Mouse (Mus musculus): ENCODE measurements around the gene Zfp423.

The Zfp423 gene

DNA sequence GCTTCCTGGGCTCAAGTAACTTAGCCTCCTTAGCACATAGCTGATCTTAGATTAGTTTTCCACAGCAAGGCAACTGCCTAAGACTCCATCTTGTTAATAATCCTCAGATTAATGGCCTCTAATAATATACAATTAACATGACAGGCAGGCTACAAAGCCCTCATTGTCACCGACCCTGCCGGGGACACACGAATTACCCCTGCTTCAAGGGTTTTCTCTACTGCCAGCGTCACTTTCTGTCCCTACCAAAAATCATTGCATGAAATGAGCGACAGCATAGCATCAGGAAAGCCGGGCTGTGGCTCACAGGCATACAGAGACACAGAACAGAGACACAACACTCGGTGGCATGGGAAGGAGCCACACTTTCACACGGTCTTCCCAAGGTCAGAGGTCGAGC is 262.3 kb downstream of the Zfp423 start:
- DNase-seq (ENCODE audit: low spot score) = no peak

GRCm38 (mm10) chr8:87693741-87694140 is 265.7 kb downstream of the Zfp423 start:
- no peak for DNase-seq (ENCODE audit: low spot score)

GRCm38 (mm10) chr8:87690100-87691095 is 269.0 kb downstream of the Zfp423 start:
- DNase-seq (ENCODE audit: low spot score) = no peak

DNA sequence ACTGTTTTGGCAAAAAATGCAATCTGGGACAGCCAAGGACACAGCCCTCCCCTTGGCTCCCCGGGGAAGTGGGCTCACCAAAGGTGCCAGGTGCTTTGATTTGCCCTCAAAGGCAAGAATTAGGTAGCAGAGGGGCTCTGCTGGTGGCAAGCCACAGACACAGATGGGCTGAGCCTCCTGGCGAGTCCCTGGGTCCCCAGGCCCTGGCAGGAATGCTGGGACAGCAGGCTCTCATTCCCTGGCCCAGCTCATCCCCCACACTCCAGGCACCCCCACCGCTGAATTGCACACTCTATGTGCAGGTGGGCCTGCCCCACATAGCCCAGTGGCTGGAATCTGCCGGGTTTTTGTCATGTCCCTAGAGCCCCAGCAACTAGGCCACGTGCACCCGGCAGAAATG is 270.2 kb downstream of the Zfp423 start:
- DNase-seq (ENCODE audit: low spot score) = no peak

DNA sequence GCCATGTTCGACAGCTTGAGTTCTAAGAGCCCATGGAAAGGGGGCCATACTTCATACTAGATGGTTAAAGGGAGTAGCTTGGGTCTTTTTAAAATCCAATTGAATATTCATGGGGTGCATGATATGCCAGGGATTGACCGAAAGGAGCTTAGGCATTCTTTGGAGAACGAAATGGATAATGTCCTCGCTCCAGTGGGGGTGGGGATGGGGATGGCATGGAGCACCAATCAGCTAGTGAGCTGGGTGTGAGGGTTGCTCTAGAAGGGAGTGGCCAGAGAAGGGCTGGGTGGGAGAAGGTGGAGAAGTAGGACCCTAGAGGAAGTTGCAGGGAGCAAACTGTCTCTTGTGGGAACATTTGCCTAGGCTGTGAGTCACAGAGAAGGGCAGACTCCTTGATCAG is 271.0 kb downstream of the Zfp423 start:
- no peak for DNase-seq (ENCODE audit: low spot score)

- no peak for DNase-seq (ENCODE audit: low spot score)
Observed at GRCm38 (mm10) chr8:87686986-87687698, 272.3 kb downstream of the Zfp423 start.

DNA sequence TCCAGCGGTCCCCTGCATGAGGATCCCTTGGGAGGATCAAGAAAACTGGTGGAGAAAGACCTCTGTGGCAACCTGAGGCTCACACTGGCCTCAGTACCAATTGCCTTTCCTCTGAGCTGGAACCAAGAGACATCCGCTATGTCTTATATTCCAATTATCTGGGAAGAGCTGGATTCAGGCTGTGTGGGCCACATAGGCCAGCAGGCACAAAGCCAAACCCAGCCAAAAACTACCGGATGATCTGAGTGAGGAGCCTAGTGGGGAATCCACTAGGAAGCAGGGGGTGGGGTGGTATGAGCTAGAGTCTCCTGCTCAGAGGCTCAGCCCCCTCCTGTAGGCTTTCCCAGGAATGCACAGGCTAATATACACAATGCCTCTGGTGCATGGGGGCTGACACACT is 273.4 kb downstream of the Zfp423 start:
- no peak for DNase-seq (ENCODE audit: low spot score)

DNA sequence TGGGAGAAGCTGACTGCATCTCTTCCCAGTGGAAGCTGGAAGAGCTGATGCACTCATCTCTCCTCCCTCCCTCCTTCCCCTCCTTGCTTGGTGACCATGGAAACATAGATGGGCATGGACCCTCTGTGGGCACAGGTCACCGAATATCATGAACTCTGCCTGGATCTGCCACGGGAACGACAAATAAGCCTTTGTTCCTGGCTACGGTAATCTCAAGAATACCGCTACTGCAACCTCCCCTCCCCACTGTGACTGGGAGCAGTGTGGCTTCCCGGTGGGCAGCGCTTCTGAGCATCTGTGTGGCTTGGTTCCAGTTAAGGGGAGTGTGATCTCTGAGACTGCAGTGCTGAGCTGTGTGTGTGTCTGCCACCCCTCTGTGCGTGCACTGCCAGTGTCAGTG is 274.0 kb downstream of the Zfp423 start:
- no peak for DNase-seq (ENCODE audit: low spot score)

GRCm38 (mm10) chr8:87682066-87682465 is 277.3 kb downstream of the Zfp423 start:
- no peak for DNase-seq (ENCODE audit: low spot score)

DNA sequence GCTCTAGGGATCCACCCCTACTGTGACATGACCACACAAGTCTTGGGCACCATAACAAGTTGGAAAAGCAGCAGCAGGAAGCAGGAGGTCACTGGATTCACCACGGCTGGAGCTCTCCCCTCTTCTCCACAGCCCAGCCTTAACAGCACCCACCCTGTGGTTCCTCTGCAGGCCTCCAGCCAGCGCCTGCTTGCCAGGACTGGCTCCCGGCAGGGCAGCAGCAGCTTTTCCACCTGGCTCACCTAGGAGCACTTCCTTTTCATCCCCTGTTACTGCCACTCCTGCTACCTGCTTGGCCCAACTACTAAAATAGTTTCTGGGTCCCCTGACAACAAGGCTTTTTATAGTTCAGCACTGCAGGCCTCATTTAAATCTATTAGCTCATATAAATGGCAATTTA is 279.4 kb downstream of the Zfp423 start:
- DNase-seq (ENCODE audit: low spot score) = no peak

GRCm38 (mm10) chr8:87679431-87680003 is 279.9 kb downstream of the Zfp423 start:
- no peak for DNase-seq (ENCODE audit: low spot score)

- no peak for DNase-seq (ENCODE audit: low spot score)
Observed at GRCm38 (mm10) chr8:87675411-87675810, 284.0 kb downstream of the Zfp423 start.

GRCm38 (mm10) chr8:87674157-87674556 is 285.2 kb downstream of the Zfp423 start:
- DNase-seq (ENCODE audit: low spot score) = no peak

DNA sequence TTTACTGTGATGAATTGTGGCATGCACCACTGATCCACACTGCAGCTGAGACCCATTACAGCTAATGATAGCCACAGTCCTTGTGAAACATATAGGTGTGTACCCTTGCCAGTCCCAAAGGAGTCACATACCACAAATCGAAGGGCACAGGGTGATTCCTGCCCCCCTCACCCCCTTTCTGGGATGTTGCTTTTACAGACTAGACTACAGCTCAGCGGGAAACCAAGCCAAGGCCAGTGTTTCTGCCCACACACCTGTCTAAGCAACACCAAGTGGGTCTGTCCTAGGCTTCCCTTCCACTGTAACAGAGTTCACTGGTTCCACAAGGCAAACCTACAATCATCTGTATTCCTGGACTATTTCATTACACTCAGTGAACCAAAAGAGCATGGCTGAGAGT is 287.2 kb downstream of the Zfp423 start:
- DNase-seq (ENCODE audit: low spot score) = no peak

GRCm38 (mm10) chr8:87671209-87671970 is 288.0 kb downstream of the Zfp423 start:
- no peak for DNase-seq (ENCODE audit: low spot score)

DNA sequence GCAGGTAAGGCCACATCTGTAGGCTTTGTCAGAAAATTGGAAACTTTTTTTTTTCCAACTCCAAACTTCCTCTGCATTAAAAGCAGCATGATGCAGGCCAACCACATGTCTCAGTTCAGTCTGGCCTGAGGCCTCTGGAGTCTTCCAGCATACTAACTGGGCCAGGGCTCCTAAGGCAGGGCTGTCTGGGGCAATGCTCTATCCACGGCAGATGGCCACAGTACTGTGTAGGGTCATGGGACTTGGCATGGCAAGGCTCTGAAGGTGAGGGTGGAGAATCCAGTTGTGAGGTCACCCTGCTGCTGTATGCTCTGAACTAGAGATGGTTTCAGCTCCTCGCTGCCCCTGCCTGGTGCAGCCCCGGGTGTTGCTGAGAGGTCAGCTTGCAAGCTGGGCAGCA is 289.2 kb downstream of the Zfp423 start:
- no peak for DNase-seq (ENCODE audit: low spot score)

GRCm38 (mm10) chr8:87668736-87669135 is 290.7 kb downstream of the Zfp423 start:
- no peak for DNase-seq (ENCODE audit: low spot score)

DNA sequence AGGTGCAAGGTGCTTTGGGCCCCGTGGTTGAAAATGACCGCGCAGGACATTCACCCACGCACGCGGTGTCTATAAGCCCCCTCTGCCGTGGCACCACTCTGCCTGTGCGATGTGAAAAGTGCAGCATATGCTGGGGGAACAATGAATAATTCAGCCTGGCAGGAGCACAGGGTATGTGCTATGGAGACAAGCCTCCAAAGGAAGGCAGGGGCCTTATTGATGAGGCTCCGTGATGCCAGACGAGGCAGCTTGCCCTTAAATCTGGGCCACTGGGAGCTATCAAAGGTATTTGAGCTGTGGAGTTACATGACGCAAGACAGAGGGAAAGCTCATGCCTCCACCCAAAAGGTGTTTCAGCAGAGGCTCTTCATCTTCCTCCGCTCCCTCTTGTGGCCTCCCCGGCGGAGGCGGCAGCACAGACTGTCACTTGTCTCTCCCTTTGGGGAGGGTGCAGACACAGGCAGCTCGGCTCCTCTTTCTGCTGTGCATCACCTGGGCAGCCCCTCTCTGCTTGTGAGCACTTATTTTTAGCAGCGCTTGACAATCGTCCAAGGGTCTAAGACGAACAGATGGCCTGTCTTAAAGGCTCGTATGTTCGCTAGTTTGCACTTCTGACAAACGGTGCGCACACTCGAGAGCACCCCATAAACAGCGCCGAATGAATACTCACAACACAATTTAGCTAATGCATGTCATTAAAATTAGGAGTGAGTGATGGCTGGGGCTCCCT is 291.3 kb downstream of the Zfp423 start:
- no peak for DNase-seq (ENCODE audit: low spot score)

DNA sequence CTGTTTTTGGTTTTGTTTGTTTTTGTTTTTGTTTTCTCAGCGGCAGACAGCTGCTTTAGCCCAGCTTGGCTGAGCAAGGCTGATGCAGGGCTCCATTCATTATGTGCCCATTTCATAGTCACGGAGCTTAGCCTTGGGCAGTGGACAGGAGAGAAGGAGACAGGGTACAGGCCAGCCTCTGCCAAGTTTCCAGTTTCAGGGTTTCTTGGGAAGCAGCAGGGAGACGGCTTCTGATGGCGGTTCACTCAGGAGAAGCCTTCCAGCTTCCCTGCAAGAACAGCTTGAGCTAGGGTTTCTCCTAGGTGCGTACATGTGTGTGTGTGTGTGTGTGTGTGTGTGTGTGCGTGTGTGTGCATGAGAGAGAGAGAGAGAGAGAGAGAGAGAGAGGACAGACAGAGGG is 292.1 kb downstream of the Zfp423 start:
- DNase-seq (ENCODE audit: low spot score) = no peak

DNA sequence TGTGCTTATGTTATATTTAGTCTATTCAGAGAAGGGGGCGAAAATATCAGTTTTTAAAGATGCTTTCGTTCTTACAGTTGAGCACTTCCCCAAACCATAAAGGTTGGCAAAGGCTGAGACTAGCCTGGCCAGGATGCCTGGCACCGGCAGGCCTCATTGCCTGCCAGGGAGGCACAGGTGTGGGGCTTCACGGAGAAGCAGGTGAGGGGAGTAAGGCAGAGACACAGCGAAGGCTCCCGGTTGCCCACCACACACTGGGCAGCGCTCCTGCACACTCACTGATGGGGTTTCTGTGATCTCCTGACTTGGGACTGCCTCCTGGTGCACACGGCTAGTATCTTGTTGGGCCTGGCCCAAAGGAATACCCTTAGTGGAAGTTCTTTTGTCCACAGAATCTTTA is 294.1 kb downstream of the Zfp423 start:
- DNase-seq (ENCODE audit: low spot score) = no peak

DNA sequence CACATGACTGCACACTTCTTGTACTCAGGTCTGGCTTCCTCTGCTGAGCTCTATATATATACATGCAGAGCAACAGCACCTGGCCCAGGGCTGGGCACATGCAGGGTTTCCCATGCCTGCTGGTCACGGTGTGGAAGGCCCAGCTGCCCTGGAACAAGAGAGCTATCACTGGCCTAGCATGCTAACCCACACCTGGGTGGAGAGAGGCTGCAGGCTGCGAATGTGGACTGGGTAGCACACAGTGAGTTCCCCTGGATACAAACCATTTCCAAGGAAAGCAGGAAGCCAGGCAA is 295.2 kb downstream of the Zfp423 start:
- no peak for DNase-seq (ENCODE audit: low spot score)

All from testis, postnatal 14 days (tissue).